Mouse (Mus musculus): ENCODE results near the gene Trim39. TPM values are rescaled to one million over a fixed set of nuclear protein-coding genes. Genes with fewer than 3 reads are reported as not detected.

Trim39 gene
- polyA plus RNA-seq (2012; ENCODE audit: low replicate concordance), result 15.6 and 19.3 TPM in 2 replicates

DNA sequence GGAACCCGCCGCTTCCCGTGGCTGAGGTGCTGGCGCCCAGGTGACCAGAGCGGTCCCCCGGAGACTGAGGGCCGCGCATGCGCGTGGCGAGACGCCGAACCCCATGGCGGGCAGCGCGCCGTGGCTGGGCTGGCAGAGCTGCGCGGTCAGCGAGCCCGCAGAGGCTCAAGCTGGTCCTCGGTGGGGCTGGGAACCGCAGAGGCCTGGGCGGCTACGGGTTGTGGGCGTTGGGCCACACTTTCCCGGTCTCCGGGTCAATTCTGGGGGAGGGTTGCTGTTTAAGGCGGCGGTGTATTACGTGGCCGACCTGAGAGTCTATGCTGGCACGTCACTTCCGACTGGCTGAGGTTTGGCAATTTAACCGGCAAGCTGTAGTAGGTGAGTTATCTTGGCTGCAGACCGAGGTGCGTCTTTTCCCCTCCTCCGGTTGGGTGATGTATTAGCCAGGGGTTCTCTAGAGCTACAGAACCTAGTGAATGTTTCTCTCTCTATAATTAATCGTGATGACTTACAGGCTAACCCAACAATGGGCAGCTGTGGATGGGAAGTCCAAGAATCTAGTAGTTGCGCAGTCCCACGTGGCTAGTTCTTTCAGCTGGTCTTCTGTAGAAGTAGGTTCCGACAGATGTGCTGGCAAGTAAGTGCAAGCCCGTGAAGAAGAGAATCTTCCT, at the start of gene Trim39:
TSS of gene Trim39 (minus strand) at position 662 of the 671 bp plus-strand sequence.

GRCm38 (mm10) chr17:36286390-36286789, 14.3 kb upstream of the Trim39 start, which contains the start of gene H2-M10.2:
TSS of gene H2-M10.2 (minus strand) at chr17:36286490.

GRCm38 (mm10) chr17:36257969-36258368, 14.1 kb downstream of the Trim39 start, which contains the start of gene Rpp21:
TSS of gene Rpp21 (minus strand) at chr17:36258069.

Other genes starting within 250 kb of the Trim39 start
- gene H2-T23, start 239.4 kb downstream of the Trim39 start, polyA plus RNA-seq (2012; ENCODE audit: low replicate concordance), result 321 and 328 TPM in 2 replicates
- gene H2-T22, start 229.5 kb downstream of the Trim39 start, polyA plus RNA-seq (2012; ENCODE audit: low replicate concordance), result 38.3 and 49.1 TPM in 2 replicates
- gene Gm6034, start 229.3 kb downstream of the Trim39 start, polyA plus RNA-seq (2012; ENCODE audit: low replicate concordance), result 0.27 and 0.30 TPM in 2 replicates
- 151 and 155 TPM in 2 replicates for gene Gm11127, start 213.9 kb downstream of the Trim39 start, polyA plus RNA-seq (2012; ENCODE audit: low replicate concordance)
- gene Gm19684, start 150.6 kb downstream of the Trim39 start, polyA plus RNA-seq (2012; ENCODE audit: low replicate concordance), result 0.27 and 0.35 TPM in 2 replicates
- gene Gm7030, start 142.8 kb downstream of the Trim39 start, polyA plus RNA-seq (2012; ENCODE audit: low replicate concordance), result 0.76 and 2.1 TPM in 2 replicates
- 0.31 and 0.48 TPM in 2 replicates for gene Gm8909, start 103.7 kb downstream of the Trim39 start, polyA plus RNA-seq (2012; ENCODE audit: low replicate concordance)
- 0.16 and 0.17 TPM in 2 replicates for gene H2-T3, start 82.0 kb downstream of the Trim39 start, polyA plus RNA-seq (2012; ENCODE audit: low replicate concordance)
- 88.4 and 98.5 TPM in 2 replicates for gene Rpp21, start 14.2 kb downstream of the Trim39 start, polyA plus RNA-seq (2012; ENCODE audit: low replicate concordance)
- gene H2-M10.2, start 14.2 kb upstream of the Trim39 start, polyA plus RNA-seq (2012; ENCODE audit: low replicate concordance), result not detected in 2 replicates
- not detected in 2 replicates for gene H2-M10.1, start 53.9 kb upstream of the Trim39 start, polyA plus RNA-seq (2012; ENCODE audit: low replicate concordance)
- gene H2-M10.3, start 96.2 kb upstream of the Trim39 start, polyA plus RNA-seq (2012; ENCODE audit: low replicate concordance), result not detected in 2 replicates
- gene H2-M10.4, start 190.1 kb upstream of the Trim39 start, polyA plus RNA-seq (2012; ENCODE audit: low replicate concordance), result not detected in 2 replicates

All from hematopoietic multipotent progenitor cell, adult 10-12 weeks (in vitro differentiated cells).